35 mouse cellular contexts compared by ENCODE assay signal in the genomic region with DNA sequence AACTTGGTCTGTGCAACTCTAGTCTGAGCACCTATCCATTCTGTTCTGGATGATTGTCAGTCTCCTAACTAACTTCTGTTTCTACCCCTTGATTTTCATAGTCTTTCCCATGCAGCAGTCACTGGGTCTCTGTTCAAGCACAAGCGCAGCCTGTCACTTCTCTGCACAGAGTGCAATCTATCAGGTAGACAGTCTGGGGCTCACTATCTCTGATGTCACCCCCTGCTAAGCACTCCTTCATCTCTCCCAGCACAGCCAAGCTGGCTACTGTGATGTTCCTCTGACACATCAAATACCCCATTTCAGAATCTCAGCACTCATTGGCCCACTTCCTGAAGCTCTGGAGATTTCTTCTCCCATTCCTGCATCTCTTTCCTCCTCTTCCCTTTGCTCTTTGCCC.
"Had no signal": no experiment of that assay in that cellular context is flagged by ENCODE, and none has a peak within 500 bp of the region (broad histone marks: within the 10 kb centered on the region; RNA-seq: fewer than 3 reads in every experiment).

No protein-coding gene starts in this region.

- DNase-seq: heart, postnatal 10 days; heart, postnatal 14 days; heart, postnatal 36 days; heart, postnatal 4 days; kidney, adult 11 months; kidney, adult 18-20 months; kidney, adult 2 months; kidney, adult 8-10 months; kidney, adult 9 months; kidney, postnatal 10 days; kidney, postnatal 14 days; kidney, postnatal 25 days; kidney, postnatal 36 days; kidney, postnatal 4 days; layer of hippocampus, adult 9-11 months; layer of hippocampus, postnatal 36 days had no signal

- H3K36me3 ChIP-seq: heart, embryonic 10.5 days; heart, embryonic 12.5 days; heart, embryonic 13.5 days; heart, embryonic 15.5 days; hindbrain, embryonic 10.5 days; hindbrain, embryonic 12.5 days; hindbrain, embryonic 13.5 days; hindbrain, embryonic 15.5 days; intestine, embryonic 15.5 days; kidney, embryonic 15.5 days had no signal

- H3K27ac ChIP-seq: heart, embryonic 10.5 days; heart, embryonic 13.5 days; heart, embryonic 15.5 days; hindbrain, embryonic 10.5 days; hindbrain, embryonic 12.5 days; hindbrain, embryonic 13.5 days; hindbrain, embryonic 14.5 days; hindbrain, embryonic 15.5 days; hindbrain, postnatal 0 days; intestine, embryonic 15.5 days; kidney, embryonic 15.5 days; kidney, postnatal 0 days; layer of hippocampus, adult 2 months had no signal

- H3K4me3 ChIP-seq: heart, embryonic 10.5 days; heart, embryonic 12.5 days; heart, embryonic 13.5 days; heart, embryonic 15.5 days; hindbrain, embryonic 10.5 days; hindbrain, embryonic 12.5 days; hindbrain, embryonic 13.5 days; hindbrain, embryonic 15.5 days; intestine, embryonic 15.5 days; kidney, embryonic 15.5 days; layer of hippocampus, adult 2 months had no signal

- H3K4me2 ChIP-seq: heart, embryonic 11.5 days; heart, embryonic 12.5 days; heart, embryonic 13.5 days; heart, embryonic 15.5 days; hindbrain, embryonic 12.5 days; hindbrain, embryonic 13.5 days; hindbrain, embryonic 14.5 days; hindbrain, embryonic 15.5 days; intestine, embryonic 15.5 days; kidney, embryonic 15.5 days had no signal

- H3K9me3 ChIP-seq: heart, embryonic 10.5 days; heart, embryonic 12.5 days; heart, embryonic 13.5 days; heart, embryonic 15.5 days; hindbrain, embryonic 10.5 days; hindbrain, embryonic 12.5 days; hindbrain, embryonic 13.5 days; hindbrain, embryonic 15.5 days; intestine, embryonic 15.5 days; kidney, embryonic 15.5 days had no signal

- H3K4me1 ChIP-seq: heart, embryonic 12.5 days; intestine, embryonic 15.5 days had no signal

- H3K9ac ChIP-seq: heart, embryonic 12.5 days; heart, embryonic 13.5 days; heart, embryonic 15.5 days; hindbrain, embryonic 12.5 days; hindbrain, embryonic 13.5 days; hindbrain, embryonic 14.5 days; hindbrain, embryonic 15.5 days; intestine, embryonic 15.5 days; kidney, embryonic 15.5 days had no signal

- ATAC-seq: hindbrain, embryonic 16.5 days; hindbrain, postnatal 0 days; inflammation-experienced regulatory T-cells, adult 6 months; intestine, embryonic 15.5 days; intestine, embryonic 16.5 days; intestine, postnatal 0 days had no signal

- H3K27me3 ChIP-seq: heart, embryonic 12.5 days; heart, embryonic 13.5 days; heart, embryonic 15.5 days; hindbrain, embryonic 12.5 days; hindbrain, embryonic 13.5 days; hindbrain, embryonic 15.5 days; intestine, embryonic 15.5 days; kidney, embryonic 15.5 days had no signal
